Mouse (Mus musculus) embryonic facial prominence, embryonic 15.5 days (tissue): ENCODE results near the gene Myh6. TPM values are rescaled to one million over a fixed set of nuclear protein-coding genes. Genes with fewer than 3 reads are reported as not detected.

ENCODE experiments used
- ATAC-seq: fragments of 200-750 bp; cut with Nextera tagmentation; 2 replicates; pipeline ENCODE4 v1.8.0; 2017; ENCODE audit warnings: low read depth, moderate TSS enrichment; ENCODE audit not compliant: insufficient number of reproducible peaks, low FRiP score, low TSS enrichment
- H3K27ac ChIP-seq: fragments of 300-500 bp; sonication (generic); replicated peaks from 2 replicates; pipeline ENCODE4 v1.5.1; 2015; ENCODE audit warnings: mild to moderate bottlenecking, inconsistent platforms
- H3K27me3 ChIP-seq: fragments of 300-500 bp; sonication (generic); 2 replicates; pipeline ENCODE4 v1.6.1; 2015; ENCODE audit warnings: inconsistent platforms
- H3K36me3 ChIP-seq: fragments of 300-500 bp; sonication (generic); 2 replicates; pipeline ENCODE4 v1.6.1; 2015; ENCODE audit warnings: mild to moderate bottlenecking, inconsistent platforms
- H3K4me1 ChIP-seq: fragments of 300-500 bp; sonication (generic); 2 replicates; pipeline ENCODE4 v1.6.1; 2015; ENCODE audit warnings: inconsistent platforms
- H3K4me2 ChIP-seq: fragments of 300-500 bp; sonication (generic); replicated peaks from 2 replicates; pipeline ENCODE4 v1.6.1; 2015; ENCODE audit warnings: mild to moderate bottlenecking, inconsistent platforms
- H3K4me3 ChIP-seq: fragments of 300-500 bp; sonication (generic); replicated peaks from 2 replicates; pipeline ENCODE4 v1.5.1; 2015; ENCODE audit warnings: mild to moderate bottlenecking, inconsistent platforms
- H3K9ac ChIP-seq: fragments of 300-500 bp; sonication (generic); 2 replicates; pipeline ENCODE4 v1.6.1; 2015; ENCODE audit warnings: inconsistent platforms
- H3K9me3 ChIP-seq: fragments of 300-500 bp; sonication (generic); replicated peaks from 2 replicates; pipeline ENCODE4 v1.6.1; 2016; ENCODE audit warnings: inconsistent platforms
- WGBS: fragments of 180-500 bp; shearing (Covaris S2); methylation state at CpG from one replicate; pipeline ENCODE4 v1.1.7; 2015; 5-methylcytosine and 5-hydroxymethylcytosine counted together
- microRNA counts: library from miRNA; unstranded; fragments of <30 nt; microRNA quantifications from one replicate; lab custom pipeline; 2016
- microRNA-seq: library from miRNA; unstranded; fragments of <30 nt; microRNA quantifications from one replicate; pipeline ENCODE4, GENCODE M21; 2016; ENCODE audit warnings: borderline number of aligned reads
- polyA plus RNA-seq: library from polyadenylated mRNA; unstranded; fragments of >200 nt; fragmentation: Nextera tagmentation; extraction: Ambion mirVana; gene quantifications from 2 replicates; pipeline ENCODE4 v1.2.1, GENCODE M21; 2015

Myh6 gene
- polyA plus RNA-seq, 1 experiment from 2014 or later: 3.0 TPM

DNA sequence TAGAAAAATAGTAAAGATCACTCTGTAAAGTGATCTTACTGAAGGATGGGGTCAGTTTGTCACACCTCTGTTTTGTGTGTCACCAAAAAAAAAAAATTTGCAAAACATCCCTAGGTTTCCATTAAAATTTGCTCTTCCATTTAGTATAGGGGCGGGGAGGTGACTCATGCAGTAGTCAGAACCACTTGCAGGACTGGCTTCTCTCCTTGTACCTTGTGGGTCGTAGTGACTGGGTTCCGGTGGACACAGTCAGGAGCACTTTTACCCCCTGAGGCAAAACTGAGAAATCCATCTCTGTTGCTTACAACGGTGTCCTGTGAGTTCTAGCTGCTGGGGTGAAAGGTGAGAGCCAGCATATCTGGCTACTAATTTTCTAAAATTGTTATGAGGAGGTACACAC lies 63.1 kb downstream of the Myh6 start:
- H3K4me1 ChIP-seq: no peaks in the 10 kb centered on the region; the same call in 1 of the 2 replicates
- no peak overlapping the region for H3K9ac ChIP-seq
- no peak for ATAC-seq
- 71% methylated on average over 4 of the region's 4 CpGs for WGBS
- H3K36me3 ChIP-seq: peaks cover 46% of the 10 kb centered on the region
- no peak overlapping the region for H3K4me3 ChIP-seq
- H3K27ac ChIP-seq: no peak overlapping the region
- H3K9me3 ChIP-seq: no peaks in the 10 kb centered on the region
- no peak overlapping the region for H3K4me2 ChIP-seq
- no peaks in the 10 kb centered on the region for H3K27me3 ChIP-seq

DNA sequence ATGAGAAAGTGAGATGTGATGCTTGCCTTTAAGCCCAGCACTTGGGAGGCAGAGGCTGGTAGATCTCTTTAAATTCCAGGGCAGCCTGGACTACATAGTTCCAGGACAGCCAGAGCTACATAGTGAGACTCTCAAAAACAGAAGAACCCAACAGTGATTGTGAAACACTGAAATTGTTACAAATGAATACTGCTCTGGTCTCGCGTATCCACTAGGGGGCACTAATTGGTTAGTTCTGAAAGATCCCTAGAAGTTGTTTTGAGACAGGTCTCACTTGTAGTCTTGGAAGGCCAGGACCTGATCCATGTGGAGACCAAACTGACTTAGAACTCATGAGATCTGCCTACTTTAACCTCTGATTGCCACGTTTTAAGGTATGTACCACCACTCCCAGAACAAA lies 66.3 kb downstream of the Myh6 start:
- Histone ChIP-seq H3K36me3 (peaks cover 45% of the 10 kb centered on the region), H3K9ac (no peak overlapping the region), H3K4me3 (no peak overlapping the region), H3K27ac (peak overlapping the region; percentile 58; the same call in 1 of the 2 replicates), H3K4me2 (no peak overlapping the region), H3K27me3 (no peaks in the 10 kb centered on the region), H3K4me1 (peaks cover 12% of the 10 kb centered on the region), H3K9me3 (no peaks in the 10 kb centered on the region)
- under 1% methylated on average over 3 of the region's 3 CpGs for WGBS
- peak; percentile 70; the same call in 1 of the 2 replicates for ATAC-seq

GRCm38 (mm10) chr14:54897445-54897844 lies 69.3 kb downstream of the Myh6 start:
- Histone ChIP-seq H3K4me3 (no peak overlapping the region), H3K4me2 (no peak overlapping the region), H3K4me1 (peaks cover 22% of the 10 kb centered on the region), H3K27me3 (no peaks in the 10 kb centered on the region), H3K36me3 (peaks cover 30% of the 10 kb centered on the region), H3K27ac (peak overlapping the region; percentile 39; the same call in 1 of the 2 replicates), H3K9ac (no peak overlapping the region), H3K9me3 (no peaks in the 10 kb centered on the region)
- ATAC-seq: no peak
- WGBS: 50% methylated on average over 2 of the region's 2 CpGs

DNA sequence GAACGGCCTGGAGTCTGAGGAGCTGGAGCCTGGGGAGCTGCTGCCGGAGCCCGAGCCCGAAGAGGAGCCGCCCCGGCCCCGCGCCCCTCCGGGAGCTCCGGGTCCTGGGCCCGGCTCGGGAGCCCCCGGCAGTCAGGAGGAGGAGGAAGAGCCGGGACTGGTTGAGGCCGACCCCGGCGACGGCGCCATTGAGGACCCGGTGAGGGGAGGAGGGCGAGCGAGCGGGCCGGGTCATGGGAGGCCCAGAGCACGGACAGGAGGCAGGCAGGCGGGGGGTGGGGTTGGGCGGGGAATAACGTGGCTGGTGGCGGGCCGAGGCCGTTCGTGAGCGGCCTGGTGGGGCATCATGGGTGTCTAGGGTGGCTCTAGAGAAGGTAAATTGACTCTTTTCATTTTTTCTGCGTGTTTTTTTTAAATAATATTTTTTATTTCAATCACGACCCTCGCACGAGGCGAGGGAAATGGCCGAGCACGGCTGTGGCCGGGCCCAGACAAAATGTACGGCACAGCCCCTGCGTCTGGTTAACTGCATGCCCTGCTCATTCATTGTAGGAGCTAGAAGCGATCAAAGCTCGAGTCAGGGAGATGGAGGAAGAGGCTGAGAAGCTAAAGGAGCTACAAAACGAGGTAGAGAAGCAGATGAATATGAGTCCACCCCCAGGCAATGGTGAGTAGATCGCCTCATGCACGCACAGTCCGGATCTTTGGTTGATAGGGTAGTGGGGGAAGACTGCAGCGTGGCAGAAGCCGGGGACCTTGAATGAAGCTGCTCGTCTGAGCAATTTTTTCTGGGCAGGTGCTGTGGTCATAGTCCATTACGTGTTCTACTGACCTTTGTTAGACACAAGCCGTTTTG lies 72.2 kb downstream of the Myh6 start:
- ATAC-seq: peak; percentile 77

DNA sequence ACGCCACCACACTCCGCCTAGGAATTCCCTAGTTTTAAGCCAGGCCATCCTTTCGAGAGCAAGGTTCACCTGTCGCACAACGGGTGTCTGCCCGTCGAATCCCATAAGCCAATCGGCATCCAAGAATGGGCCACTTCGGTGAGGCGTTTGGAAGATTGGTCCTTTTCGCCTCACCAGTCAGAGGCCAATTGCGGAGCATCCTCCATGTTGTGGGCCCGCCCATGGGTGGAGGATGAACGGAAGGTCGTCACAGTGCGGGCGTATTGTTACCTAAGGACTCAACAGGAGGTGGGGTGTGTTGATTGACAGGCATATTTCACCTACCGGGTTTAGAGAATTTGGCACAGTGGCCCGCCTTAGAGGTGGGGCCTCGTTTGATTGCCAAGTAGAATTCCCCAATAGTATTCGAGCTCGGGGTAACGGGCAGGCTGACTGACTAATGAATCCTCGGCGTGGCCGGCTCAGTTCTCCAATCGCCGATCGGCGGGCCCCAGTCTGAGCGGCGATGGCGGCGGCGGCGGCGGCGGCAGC lies 73.0 kb downstream of the Myh6 start:
- H3K27ac ChIP-seq: peak overlapping the region; percentile 93
- H3K9me3 ChIP-seq: no peaks in the 10 kb centered on the region
- WGBS: under 1% methylated on average over 38 of the region's 38 CpGs
- peak overlapping the region; percentile 97 for H3K9ac ChIP-seq
- no peaks in the 10 kb centered on the region for H3K27me3 ChIP-seq
- peaks cover 30% of the 10 kb centered on the region for H3K36me3 ChIP-seq
- peak overlapping the region; percentile 56 for H3K4me2 ChIP-seq
- H3K4me1 ChIP-seq: peaks cover 22% of the 10 kb centered on the region
- peak overlapping the region; percentile 94 for H3K4me3 ChIP-seq
- ATAC-seq: peak; percentile 98

More for the DNA sequence above, 72.2 kb downstream of the Myh6 start:
- Histone ChIP-seq H3K4me1 (peaks cover 22% of the 10 kb centered on the region), H3K27me3 (no peaks in the 10 kb centered on the region), H3K27ac (peak overlapping the region; percentile 90), H3K4me2 (peak overlapping the region; percentile 58), H3K9ac (peak overlapping the region; percentile 97), H3K9me3 (no peaks in the 10 kb centered on the region), H3K36me3 (peaks cover 30% of the 10 kb centered on the region), H3K4me3 (peak overlapping the region; percentile 94)
- under 1% methylated on average over 53 of the region's 54 CpGs for WGBS

DNA sequence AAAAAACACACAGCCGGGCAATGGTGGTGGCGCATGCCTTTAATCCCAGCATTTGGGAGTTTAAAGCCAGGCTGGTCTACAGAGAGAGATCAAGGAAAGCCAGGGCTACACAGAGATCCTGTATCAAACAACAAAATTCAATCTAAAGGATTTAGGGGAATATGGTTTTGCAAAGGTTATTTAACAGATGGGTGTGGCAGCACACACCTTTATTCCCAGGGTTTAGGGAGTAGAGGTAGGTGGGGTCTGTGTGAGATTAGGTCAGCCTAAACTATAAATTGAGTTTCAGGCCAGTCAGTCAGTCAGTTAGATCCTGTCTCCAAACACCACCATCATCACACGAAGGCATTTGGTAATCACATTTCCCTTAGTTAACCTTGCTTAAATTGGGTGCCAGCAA lies 74.5 kb downstream of the Myh6 start, which contains the start of gene Pabpn1:
TSS of gene Pabpn1 (plus strand) at position 301 of the 400 bp plus-strand sequence.
- H3K9me3 ChIP-seq: no peaks in the 10 kb centered on the region
- H3K9ac ChIP-seq: peak within 1 kb of the TSS; percentile 33
- peak within 1 kb of the TSS; percentile 93 for H3K27ac ChIP-seq
- WGBS: 92% methylated on average over 3 of the region's 3 CpGs
- H3K4me1 ChIP-seq: peaks cover 17% of the 10 kb centered on the region
- peaks cover 19% of the 10 kb centered on the region for H3K36me3 ChIP-seq
- no peak for ATAC-seq
- H3K27me3 ChIP-seq: no peaks in the 10 kb centered on the region
- peak within 1 kb of the TSS; percentile 56 for H3K4me2 ChIP-seq
- H3K4me3 ChIP-seq: peak within 1 kb of the TSS; percentile 94

MicroRNAs within 50 kb of the gene (microRNA counts, 519-probe panel; counts per million panel counts)
- microRNA mmu-miR-208a (lab: Ali Mortazavi, UCI) (1,877 counts per million, percentile 31 among the panel's probes with 10 or more counts), microRNA mmu-miR-208b (lab: Ali Mortazavi, UCI) (1,740 counts per million, percentile 23 among the panel's probes with 10 or more counts)

Small RNA genes within 50 kb of the gene (microRNA-seq; reads per million reads assigned to microRNA genes)
- gene Mir208a (5.0 reads per million, percentile 20 among the genes with 10 or more reads in this experiment), gene Mir208b (90.5 reads per million, percentile 53 among the genes with 10 or more reads in this experiment)

Other genes with a start within 250 kb of the Myh6 start
- 6.5 and 6.8 TPM in 2 replicates for gene Slc7a8, start 185.0 kb downstream of the Myh6 start, polyA plus RNA-seq
- gene Rnf212b, start 152.8 kb downstream of the Myh6 start, polyA plus RNA-seq: not detected in 2 replicates
- gene Homez, start 96.0 kb downstream of the Myh6 start, polyA plus RNA-seq: 9.7 and 10.1 TPM in 2 replicates
- 0.83 and 1.2 TPM in 2 replicates for gene Ppp1r3e, start 89.4 kb downstream of the Myh6 start, polyA plus RNA-seq
- gene Bcl2l2, start 83.5 kb downstream of the Myh6 start, polyA plus RNA-seq: 4.1 and 5.0 TPM in 2 replicates
- gene Gm20521, start 83.5 kb downstream of the Myh6 start, polyA plus RNA-seq: not detected in 2 replicates
- gene Pabpn1, start 74.4 kb downstream of the Myh6 start, polyA plus RNA-seq: 124 and 125 TPM in 2 replicates
- gene Slc22a17, start 53.8 kb downstream of the Myh6 start, polyA plus RNA-seq: 81.7 and 93.6 TPM in 2 replicates
- 59.7 and 63.4 TPM in 2 replicates for gene Efs, start 40.8 kb downstream of the Myh6 start, polyA plus RNA-seq
- 0.47 TPM in 1 of 2 replicates, not detected in the other for gene Il25, start 34.2 kb downstream of the Myh6 start, polyA plus RNA-seq
- 8.9 and 9.4 TPM in 2 replicates for gene Cmtm5, start 30.7 kb downstream of the Myh6 start, polyA plus RNA-seq
- not detected in 2 replicates for gene Gm17428, start 10.0 kb upstream of the Myh6 start, polyA plus RNA-seq
- gene Myh7, start 27.7 kb upstream of the Myh6 start, polyA plus RNA-seq: 21.5 and 33.1 TPM in 2 replicates
- 70.7 and 73.9 TPM in 2 replicates for gene Ngdn, start 48.5 kb upstream of the Myh6 start, polyA plus RNA-seq
- 4.2 and 5.0 TPM in 2 replicates for gene Zfhx2, start 125.4 kb upstream of the Myh6 start, polyA plus RNA-seq
- 21.5 and 22.4 TPM in 2 replicates for gene Thtpa, start 127.9 kb upstream of the Myh6 start, polyA plus RNA-seq
- gene Ap1g2, start 139.7 kb upstream of the Myh6 start, polyA plus RNA-seq: 25.5 and 29.1 TPM in 2 replicates
- 3.0 and 3.6 TPM in 2 replicates for gene Jph4, start 150.0 kb upstream of the Myh6 start, polyA plus RNA-seq